Mouse (Mus musculus): ENCODE data around the gene Gm17689.

The Gm17689 gene

DNA sequence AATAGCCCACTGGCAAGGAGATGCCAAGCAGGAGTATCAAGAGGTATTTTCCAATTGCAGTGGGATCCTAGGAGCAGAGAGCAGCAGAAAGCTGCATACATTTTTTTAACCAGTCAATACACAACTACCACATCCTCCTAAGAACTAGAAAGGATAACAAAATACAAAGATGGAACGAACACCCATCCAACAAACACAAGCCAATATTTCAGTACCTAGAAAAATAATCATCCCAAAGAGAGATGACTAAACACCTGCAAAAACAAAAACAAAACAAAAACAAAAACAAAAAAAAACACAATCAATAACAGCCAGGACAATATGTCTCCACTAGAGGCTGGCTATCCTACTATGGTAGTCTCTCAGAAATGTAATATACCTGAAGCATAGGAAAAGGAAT lies at the start of gene Gm17689:
Gene Gm17689 (minus strand): TSS at position 101 of the 400 bp plus-strand sequence.
- DNase-seq (ENCODE audit: low read depth, low spot score) = no peak

DNA sequence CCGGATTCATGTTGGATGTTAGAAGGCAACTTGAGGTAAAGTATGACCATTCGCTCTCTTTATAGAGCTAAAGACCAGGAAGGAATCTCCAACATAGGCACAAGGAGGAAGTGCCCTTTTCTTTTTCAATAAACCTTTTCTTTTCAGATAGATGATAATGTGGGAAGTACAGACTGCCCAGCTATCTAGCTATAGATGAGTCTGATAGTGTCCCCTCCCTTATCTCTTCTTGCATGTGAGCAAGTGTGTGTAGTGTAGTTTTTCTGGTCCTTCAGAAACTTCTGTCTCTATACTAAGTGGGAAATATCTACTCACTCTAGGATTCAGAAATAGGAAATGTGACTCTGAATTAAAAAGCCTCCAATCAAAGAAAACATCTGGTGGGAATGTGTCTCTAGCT lies 40.6 kb downstream of the Gm17689 start, which contains the start of gene Gm5615:
Gene Gm5615 (minus strand): TSS at position 101 of the 400 bp plus-strand sequence.
- DNase-seq (ENCODE audit: low read depth, low spot score) = no peak

Measured in CD4-positive helper T cell, adult 2 months (primary cell).